Mouse (Mus musculus) gastrocnemius, postnatal 36 days (tissue): Measurements from ENCODE around the gene Rasgrp2. TPM values are rescaled to one million over a fixed set of nuclear protein-coding genes. Genes with fewer than 3 reads are reported as not detected.

Experiments
- DNase-seq, 2 experiments: peaks; one replicate each; pipeline ENCODE4 v3.0.0; 2022
- intact Hi-C: fragments of 180-260 bp; cut with DNase I; formaldehyde crosslinking; loops from one replicate; pipeline ENCODE4 v1.15.1; 2025
- total RNA-seq, 2 experiments: library from RNA; stranded (reverse); gene quantifications; 2 replicates each; pipeline ENCODE4 v1.2.3; 2021

Rasgrp2 gene
- total RNA-seq, 2 experiments from 2014 or later: 11.6 to 25.4 TPM

- DNase-seq: no peak
- intact Hi-C loops: no loop called here
Measured at GRCm38 (mm10) chr19:6464306-6465071, 65.3 kb downstream of the Rasgrp2 start.

Other genes with a start within 250 kb of the Rasgrp2 start
- not detected for gene Majin, start 215.0 kb upstream of the Rasgrp2 start, total RNA-seq
- gene Gpha2, start 173.0 kb upstream of the Rasgrp2 start, total RNA-seq: not detected
- 10 to 100 TPM; 32.2 to 34.6 TPM for gene Ppp2r5b, start 163.5 kb upstream of the Rasgrp2 start, total RNA-seq
- gene Atg2a, start 157.7 kb upstream of the Rasgrp2 start, total RNA-seq: 10 to 100 TPM; 16.5 to 18.0 TPM
- gene Ehd1, start 122.6 kb upstream of the Rasgrp2 start, total RNA-seq: 10 to 100 TPM; 23.5 to 36.0 TPM
- gene Cdc42bpg, start 92.9 kb upstream of the Rasgrp2 start, total RNA-seq: 1 to 10 TPM; 4.3 to 5.2 TPM
- 1 to 10 TPM; 6.2 to 7.0 TPM for gene Men1, start 64.4 kb upstream of the Rasgrp2 start, total RNA-seq
- gene Map4k2, start 58.2 kb upstream of the Rasgrp2 start, total RNA-seq: 10 to 100 TPM; 10.4 to 12.6 TPM
- gene Sf1, start 35.6 kb upstream of the Rasgrp2 start, total RNA-seq: 10 to 100 TPM; 75.8 to 84.5 TPM
- gene Pygm, start 14.9 kb upstream of the Rasgrp2 start, total RNA-seq: 1,000 to 10,000 TPM; 7,725 to 8,373 TPM
- gene Nrxn2, start 19.4 kb downstream of the Rasgrp2 start, total RNA-seq: 1 to 10 TPM; 1.4 to 1.7 TPM
- not detected for gene Slc22a12, start 143.7 kb downstream of the Rasgrp2 start, total RNA-seq